Mouse (Mus musculus) C2C12 (cell line): ENCODE measurements around the gene Col2a1.

ENCODE experiments used
- CTCF ChIP-seq: IDR thresholded peaks from one replicate; pipeline ENCODE4 v1.5.1; 2011; ENCODE audit not compliant: control insufficient read depth, insufficient read depth, insufficient read length
- MAX ChIP-seq: IDR thresholded peaks from one replicate; pipeline ENCODE4 v1.6.1; 2011; ENCODE audit warnings: mild to moderate bottlenecking, control low read depth
- MYOD1 ChIP-seq: IDR thresholded peaks from one replicate; pipeline ENCODE4 v1.6.1; 2011; ENCODE audit warnings: low read depth; ENCODE audit not compliant: control insufficient read depth, insufficient read length
- USF1 ChIP-seq: IDR thresholded peaks from one replicate; pipeline ENCODE4 v1.6.1; 2011; ENCODE audit warnings: low read depth, mild to moderate bottlenecking, control low read depth, moderate library complexity

- TF ChIP-seq CTCF (no peak), USF1 (no peak), MAX (no peak), MYOD1 (no peak)
Observed at GRCm38 (mm10) chr15:98004740-98005159, 255 bp upstream of the Col2a1 start.
